Comparison of ENCODE assay signal across 11 mouse cellular contexts in genomic region chr9:111077745-111078144, GRCm38 (mm10). TPM values are rescaled to one million over a fixed set of nuclear protein-coding genes. Genes with fewer than 3 reads are reported as not detected.
DNase-seq lines count a peak whose midpoint lies in the region; ATAC-seq and TF ChIP-seq lines count a peak whose summit lies in the region.
"Had no signal": no experiment of that assay in that cellular context is flagged by ENCODE, and none has a peak within 500 bp of the region (broad histone marks: within the 10 kb centered on the region; RNA-seq: fewer than 3 reads in every experiment).

No protein-coding gene starts in this region.

- 71% methylated on average over 5 of the region's 5 CpGs for WGBS in kidney, postnatal 0 days
- 62% methylated on average over 5 of the region's 5 CpGs for WGBS in intestine, embryonic 16.5 days
- WGBS in hindbrain, embryonic 14.5 days: 63% methylated on average over 5 of the region's 5 CpGs

- H3K4me2 ChIP-seq in kidney, postnatal 0 days (ENCODE audit: low read length): no peak overlapping the region
- H3K4me2 ChIP-seq in intestine, embryonic 16.5 days (ENCODE audit: low read depth, low read length): no peak overlapping the region
- H3K4me2 ChIP-seq in hindbrain, embryonic 14.5 days (replicated peaks): no peak overlapping the region
- H3K4me2 ChIP-seq: hindbrain, embryonic 15.5 days; limb, embryonic 12.5 days had no signal

- H3K36me3 ChIP-seq in kidney, postnatal 0 days (ENCODE audit: insufficient read depth, low read length): no peaks in the 10 kb centered on the region
- no peaks in the 10 kb centered on the region for H3K36me3 ChIP-seq in ES-E14 (ENCODE audit: control insufficient read depth, insufficient read depth, low read length, poor library complexity, severe bottlenecking)
- H3K36me3 ChIP-seq in intestine, embryonic 16.5 days (ENCODE audit: control insufficient read depth, insufficient read depth, low read length): no peaks in the 10 kb centered on the region
- H3K36me3 ChIP-seq in hindbrain, embryonic 14.5 days (replicated peaks; ENCODE audit: control insufficient read depth, insufficient read depth): no peaks in the 10 kb centered on the region
- H3K36me3 ChIP-seq: hindbrain, embryonic 15.5 days; limb, embryonic 12.5 days had no signal

- H3K27me3 ChIP-seq in kidney, postnatal 0 days (ENCODE audit: insufficient read depth, low read length): no peaks in the 10 kb centered on the region
- H3K27me3 ChIP-seq in intestine, embryonic 16.5 days (replicated peaks; ENCODE audit: control insufficient read depth, insufficient read depth, low read length): no peaks in the 10 kb centered on the region
- no peaks in the 10 kb centered on the region for H3K27me3 ChIP-seq in hindbrain, embryonic 14.5 days (ENCODE audit: control insufficient read depth, insufficient read depth, low read length)
- H3K27me3 ChIP-seq: hindbrain, embryonic 15.5 days; limb, embryonic 12.5 days had no signal

- H3K4me1 ChIP-seq in kidney, postnatal 0 days (replicated peaks; ENCODE audit: insufficient read depth, low read length): no peaks in the 10 kb centered on the region
- no peaks in the 10 kb centered on the region for H3K4me1 ChIP-seq in ES-E14 (ENCODE audit: control insufficient read depth in 2 of 2, insufficient read depth in 2 of 2, low read length in 2 of 2, poor library complexity in 1 of 2)
- no peaks in the 10 kb centered on the region for H3K4me1 ChIP-seq in intestine, embryonic 16.5 days (ENCODE audit: control insufficient read depth, insufficient read depth, low read length)
- H3K4me1 ChIP-seq in hindbrain, embryonic 14.5 days (replicated peaks; ENCODE audit: control insufficient read depth, insufficient read depth, low read length): no peaks in the 10 kb centered on the region
- H3K4me1 ChIP-seq: hindbrain, embryonic 15.5 days; limb, embryonic 12.5 days had no signal

- H3K9ac ChIP-seq in kidney, postnatal 0 days (ENCODE audit: low read depth, low read length): no peak overlapping the region
- H3K9ac ChIP-seq in ES-E14 (ENCODE audit: insufficient read depth, low read depth, low read length, poor library complexity, severe bottlenecking): no peak overlapping the region
- no peak overlapping the region for H3K9ac ChIP-seq in intestine, embryonic 16.5 days (ENCODE audit: low read depth, low read length)
- H3K9ac ChIP-seq in hindbrain, embryonic 14.5 days: no peak overlapping the region
- H3K9ac ChIP-seq: hindbrain, embryonic 15.5 days; limb, embryonic 12.5 days had no signal

- in situ Hi-C loops in ES-E14 (cut with MboI; ENCODE audit: low sequenced_read_pairs in 2 of 2, unreplicated experiment in 2 of 2): no loop called here

- no peak overlapping the region for H3K4me3 ChIP-seq in kidney, postnatal 0 days (replicated peaks; ENCODE audit: low read depth, low read length)
- H3K4me3 ChIP-seq in ES-E14 (ENCODE audit: insufficient read depth in 1 of 2, low read depth in 1 of 2, low read length in 2 of 2, poor library complexity in 1 of 2, severe bottlenecking in 1 of 2): no peak overlapping the region
- H3K4me3 ChIP-seq in intestine, embryonic 16.5 days (ENCODE audit: low read length): no peak overlapping the region
- no peak overlapping the region for H3K4me3 ChIP-seq in hindbrain, embryonic 14.5 days (replicated peaks; ENCODE audit: low read length)
- H3K4me3 ChIP-seq: hindbrain, embryonic 15.5 days; limb, embryonic 12.5 days; myocyte had no signal

- ATAC-seq in kidney, postnatal 0 days (replicated peaks; ENCODE audit: low FRiP score, low read depth): no peak
- no peak for ATAC-seq in intestine, embryonic 16.5 days
- ATAC-seq in hindbrain, embryonic 14.5 days (ENCODE audit: low FRiP score): no peak

- no peaks in the 10 kb centered on the region for H3K9me3 ChIP-seq in kidney, postnatal 0 days (replicated peaks; ENCODE audit: low read length)
- no peaks in the 10 kb centered on the region for H3K9me3 ChIP-seq in ES-E14 (ENCODE audit: control insufficient read depth, insufficient read depth, low read depth, low read length)
- no peaks in the 10 kb centered on the region for H3K9me3 ChIP-seq in intestine, embryonic 16.5 days (ENCODE audit: control insufficient read depth, low read length)
- peaks cover 16% of the 10 kb centered on the region; the same call in 1 of the 2 replicates for H3K9me3 ChIP-seq in hindbrain, embryonic 14.5 days (ENCODE audit: control insufficient read depth, low read length)

- DNase-seq in kidney, postnatal 0 days (ENCODE audit: low spot score): no peak
- no peak for DNase-seq in kidney, adult 18-20 months
- DNase-seq in A20 (ENCODE audit: low read depth, low spot score) (peak; percentile 52), ES-E14 (ENCODE audit: low read depth, low spot score) (peak; percentile 47)
- DNase-seq in embryo, embryonic 11 days: peak; percentile 38
- DNase-seq in Muller cell, postnatal 12 days (ENCODE audit: inconsistent ontology term): no peak
- no peak for DNase-seq in hindbrain, embryonic 14.5 days (ENCODE audit: low spot score)

- H3K27ac ChIP-seq in kidney, postnatal 0 days: no peak overlapping the region
- H3K27ac ChIP-seq in ES-E14 (ENCODE audit: insufficient read depth, low read depth, low read length, poor library complexity, severe bottlenecking): no peak overlapping the region
- no peak overlapping the region for H3K27ac ChIP-seq in intestine, embryonic 16.5 days (ENCODE audit: low read length)
- H3K27ac ChIP-seq in hindbrain, embryonic 14.5 days: no peak overlapping the region
- H3K27ac ChIP-seq: hindbrain, embryonic 15.5 days; limb, embryonic 12.5 days had no signal

- peak; percentile 48 for TF ChIP-seq CTCF in kidney, postnatal 0 days (IDR thresholded peaks at IDR 0.05; ENCODE audit: low read depth)

TF ChIP-seq in ES-E14, 5 proteins besides CTCF, POLR2A, EP300 and RAD21:
- TF ChIP-seq ZC3H11A (IDR thresholded peaks at IDR 0.05; ENCODE audit: borderline replicate concordance, low read depth, low read length) (no peak; the same call in 1 of the 2 replicates), ZNF384 (IDR thresholded peaks at IDR 0.05; ENCODE audit: low read depth, low read length) (no peak), CHD2 (IDR thresholded peaks at IDR 0.05; ENCODE audit: low read depth, low read length) (no peak), MAFK (IDR thresholded peaks at IDR 0.05; ENCODE audit: insufficient read depth, low read depth, low read length) (no peak), HCFC1 (IDR thresholded peaks at IDR 0.05; ENCODE audit: borderline replicate concordance, insufficient read depth, low read length) (no peak)

RNA-seq across cellular contexts. Expression of gene Ccrl2, which starts 20.4 kb away (rescaled TPM):
- 2.7 and 3.5 TPM in 2 replicates for polyA plus RNA-seq in kidney, postnatal 0 days (2015; fragmentation: Nextera tagmentation; extraction: Ambion mirVana)
- 0.26 and 0.40 TPM in 2 replicates for total RNA-seq in ES-E14 (2012; rRNA removed)
- polyA plus RNA-seq in intestine, embryonic 16.5 days (2015; fragmentation: Nextera tagmentation; extraction: Ambion mirVana): 1.9 and 2.5 TPM in 2 replicates
- 0.97 and 1.3 TPM in 2 replicates for polyA plus RNA-seq in hindbrain, embryonic 14.5 days (2014; fragmentation: Nextera tagmentation; extraction: Ambion mirVana)

RNA-seq across cellular contexts. Expression of gene Lrrfip2, which starts 39.6 kb away (rescaled TPM):
- polyA plus RNA-seq in kidney, postnatal 0 days (2015; fragmentation: Nextera tagmentation; extraction: Ambion mirVana): 39.6 and 39.9 TPM in 2 replicates
- total RNA-seq in ES-E14 (2012; rRNA removed): 25.5 and 33.0 TPM in 2 replicates
- polyA plus RNA-seq in intestine, embryonic 16.5 days (2015; fragmentation: Nextera tagmentation; extraction: Ambion mirVana): 38.4 and 39.4 TPM in 2 replicates
- polyA plus RNA-seq in hindbrain, embryonic 14.5 days (2014; fragmentation: Nextera tagmentation; extraction: Ambion mirVana): 40.5 and 48.7 TPM in 2 replicates

RNA-seq across cellular contexts. Expression of gene Ltf, which starts 58.7 kb away (rescaled TPM):
- 2.2 and 2.5 TPM in 2 replicates for polyA plus RNA-seq in kidney, postnatal 0 days (2015; fragmentation: Nextera tagmentation; extraction: Ambion mirVana)
- 0.48 TPM in 1 of 2 replicates, not detected in the other for total RNA-seq in ES-E14 (2012; rRNA removed)
- polyA plus RNA-seq in intestine, embryonic 16.5 days (2015; fragmentation: Nextera tagmentation; extraction: Ambion mirVana): 3.2 and 3.4 TPM in 2 replicates
- polyA plus RNA-seq in hindbrain, embryonic 14.5 days (2014; fragmentation: Nextera tagmentation; extraction: Ambion mirVana): 1.1 and 1.7 TPM in 2 replicates
- polyA plus RNA-seq: myocyte had no signal

Comparison
In these comparisons a context has a peak if more than half of its experiments do, and no peak if none do; other contexts are left out.
1. DNase-seq: peak in A20 (single experiment), ES-E14 (single experiment) and embryo, embryonic 11 days (single experiment); none in kidney, postnatal 0 days (single experiment), kidney, adult 18-20 months (single experiment), Muller cell, postnatal 12 days (single experiment) and hindbrain, embryonic 14.5 days (single experiment).